Mouse (Mus musculus): ENCODE results near the gene Pgm5.

Gene Pgm5

DNA sequence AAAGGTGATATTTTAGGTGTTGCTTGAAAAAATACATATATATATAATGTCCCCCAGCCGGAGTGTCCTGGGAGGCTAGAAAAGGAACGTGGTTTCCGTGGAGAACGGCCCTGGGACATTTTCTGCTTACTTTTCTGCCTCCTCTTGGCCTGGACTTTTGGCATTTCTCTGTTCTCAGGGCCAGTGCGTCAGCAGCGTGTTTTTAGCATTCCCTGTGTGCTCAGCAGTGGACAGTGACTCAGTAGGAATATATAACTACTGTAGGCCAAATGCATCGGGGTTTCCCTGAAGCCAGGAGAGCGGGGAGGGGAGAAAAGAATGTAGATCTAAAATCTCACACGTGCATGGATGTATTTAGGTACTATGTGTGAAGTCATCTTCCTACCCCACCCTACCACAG is 3.8 kb upstream of the Pgm5 start:
- no peak for DNase-seq

GRCm38 (mm10) chr19:24861276-24861611 is 411 bp downstream of the Pgm5 start:
- DNase-seq: no peak

GRCm38 (mm10) chr19:24851456-24852315 is 10.0 kb downstream of the Pgm5 start:
- DNase-seq: peak; percentile 27

DNA sequence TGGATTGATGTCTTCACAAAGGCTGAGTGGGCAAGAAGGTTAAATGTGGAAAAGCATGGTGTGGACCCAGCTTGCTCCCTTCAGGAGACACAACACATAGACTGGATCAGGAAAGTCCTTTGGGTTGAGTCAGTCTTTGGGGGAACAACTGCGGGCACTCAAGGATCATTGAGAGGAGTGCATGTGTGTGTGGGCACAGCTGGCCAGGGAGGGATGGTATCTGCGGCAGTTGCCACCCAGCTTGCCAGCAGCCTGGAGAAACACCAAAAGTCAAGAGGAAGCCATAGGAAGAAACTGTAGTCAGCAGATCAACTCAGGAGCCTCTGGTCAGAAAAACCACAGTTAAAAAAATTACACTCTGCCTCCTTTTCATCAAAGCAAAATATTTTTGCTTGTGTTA is 12.8 kb downstream of the Pgm5 start:
- no peak for DNase-seq

DNA sequence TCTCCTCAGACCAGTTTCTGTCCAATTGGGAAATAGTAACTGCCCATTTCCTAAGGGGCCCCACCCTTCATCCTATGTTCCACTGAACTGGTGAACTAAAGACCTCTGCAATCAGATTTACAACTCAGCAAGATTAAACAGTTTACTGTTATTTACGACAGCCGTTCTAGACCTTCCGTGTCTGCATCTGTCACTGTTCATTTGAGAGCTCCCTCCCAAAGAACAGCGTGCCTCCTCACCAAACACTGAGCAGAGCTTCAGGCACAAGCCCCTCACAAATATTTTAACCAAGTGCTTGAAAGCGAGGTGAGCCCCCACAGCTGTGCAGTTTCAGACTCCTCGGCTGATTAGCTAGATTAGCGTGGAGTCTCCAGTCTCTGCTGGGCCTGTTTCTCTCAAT is 13.3 kb downstream of the Pgm5 start:
- no peak for DNase-seq

GRCm38 (mm10) chr19:24845007-24845546 is 16.6 kb downstream of the Pgm5 start:
- DNase-seq: no peak

- DNase-seq: no peak
These were observed 19.6 kb downstream of the Pgm5 start for GRCm38 (mm10) chr19:24842080-24842479.

DNA sequence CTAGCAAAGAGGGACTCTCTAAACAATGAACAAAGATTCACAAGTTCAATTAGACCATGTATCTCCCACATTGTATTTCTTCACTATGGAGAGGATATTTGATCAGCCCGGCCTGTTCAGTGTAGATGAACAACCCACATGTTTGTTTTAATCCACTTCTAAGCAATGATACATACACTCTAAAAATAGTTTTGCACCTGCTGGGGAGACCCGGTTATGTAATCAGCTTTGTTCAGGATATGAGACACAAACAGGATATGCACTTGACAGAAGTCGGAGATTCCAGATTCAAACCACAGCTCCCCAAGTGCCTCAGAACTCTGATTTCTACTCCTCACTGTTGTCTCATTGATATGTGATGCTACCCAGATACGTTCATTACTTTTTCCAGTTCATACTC is 37.1 kb downstream of the Pgm5 start:
- DNase-seq: no peak

DNA sequence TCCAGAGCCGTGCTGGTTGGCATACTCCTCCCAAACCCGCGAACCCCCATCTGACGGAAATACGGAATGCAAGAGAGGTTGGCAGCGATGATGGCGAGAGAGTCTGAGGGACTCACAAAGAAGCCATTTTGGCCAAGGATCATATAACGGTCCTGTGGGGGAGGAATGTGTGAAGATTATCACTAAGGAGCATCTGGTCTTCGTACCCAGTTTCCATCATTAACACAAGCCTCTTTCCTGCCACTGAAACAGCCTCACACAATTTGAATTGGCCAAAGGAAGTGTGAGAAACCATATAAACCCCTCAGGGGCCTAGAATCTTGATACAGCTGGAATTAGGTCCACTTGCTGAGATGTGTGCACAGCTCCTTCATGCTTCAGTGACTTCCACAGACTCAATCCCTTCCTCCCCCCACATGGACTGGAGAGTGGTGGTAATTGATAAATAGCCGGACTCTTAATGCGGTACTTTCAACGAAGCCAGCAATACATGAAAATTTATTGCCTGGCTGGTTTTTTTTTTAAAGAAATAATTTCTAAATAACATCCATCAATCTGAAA is 45.9 kb downstream of the Pgm5 start:
- no peak for DNase-seq

GRCm38 (mm10) chr19:24812861-24813293 is 48.8 kb downstream of the Pgm5 start:
- no peak for DNase-seq

DNA sequence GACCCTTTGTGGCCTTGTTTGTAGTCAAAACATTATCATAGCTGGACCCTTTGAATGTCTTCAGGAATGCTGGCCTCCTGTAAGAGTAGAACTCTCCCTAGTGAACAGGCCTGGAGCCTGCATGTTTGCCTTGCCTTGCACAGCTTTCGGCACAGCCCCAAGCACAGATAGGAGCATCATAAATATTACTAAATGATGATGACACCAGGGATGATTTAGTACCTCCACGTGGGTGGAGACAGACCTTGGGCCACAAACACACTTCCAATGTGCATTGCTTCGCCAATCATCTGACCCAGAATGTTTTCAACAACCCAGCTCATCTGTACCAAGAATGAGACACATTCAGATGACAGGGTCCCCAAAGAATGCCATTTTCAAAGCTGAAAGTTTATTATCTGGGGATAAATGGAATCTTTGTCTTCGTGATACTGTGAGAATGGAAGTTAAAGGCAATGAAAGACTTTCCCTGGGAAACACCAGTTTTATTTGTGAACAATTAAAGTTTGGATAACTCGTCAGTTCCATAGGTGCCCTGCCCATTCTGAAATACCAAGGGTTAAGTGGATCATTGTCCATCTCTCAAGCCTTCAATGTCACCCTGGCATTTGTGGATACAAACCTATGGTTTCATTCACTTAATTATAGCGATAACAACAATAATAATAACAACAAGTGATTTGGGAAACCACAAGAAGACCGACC is 49.4 kb downstream of the Pgm5 start:
- no peak for DNase-seq

GRCm38 (mm10) chr19:24811451-24811850 is 50.2 kb downstream of the Pgm5 start:
- no peak for DNase-seq

DNA sequence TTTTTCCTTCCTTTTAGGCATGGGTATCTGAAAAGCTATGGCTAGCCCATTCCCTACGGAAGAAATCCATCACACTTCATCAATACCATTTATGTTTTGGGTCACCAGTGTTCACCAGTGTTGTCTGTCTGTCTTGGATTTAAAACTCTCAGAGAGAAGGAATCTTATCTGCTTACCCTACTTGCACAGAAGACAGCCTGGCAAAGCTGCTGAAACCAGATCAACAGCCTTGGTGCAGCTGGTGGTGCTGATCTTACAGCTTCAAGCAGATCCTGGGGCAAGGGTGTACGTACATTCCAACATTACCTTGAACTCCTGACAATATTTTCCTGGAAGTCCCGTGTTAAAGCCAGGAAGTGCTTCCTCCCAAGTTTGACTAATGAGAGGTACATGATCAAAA is 55.6 kb downstream of the Pgm5 start:
- DNase-seq: no peak

- DNase-seq: no peak
These were observed 64.0 kb downstream of the Pgm5 start for GRCm38 (mm10) chr19:24797606-24798005.

GRCm38 (mm10) chr19:24794350-24794749 is 67.3 kb downstream of the Pgm5 start:
- peak; percentile 83 for DNase-seq

GRCm38 (mm10) chr19:24793545-24794139 is 68.0 kb downstream of the Pgm5 start:
- peak; percentile 57 for DNase-seq

DNA sequence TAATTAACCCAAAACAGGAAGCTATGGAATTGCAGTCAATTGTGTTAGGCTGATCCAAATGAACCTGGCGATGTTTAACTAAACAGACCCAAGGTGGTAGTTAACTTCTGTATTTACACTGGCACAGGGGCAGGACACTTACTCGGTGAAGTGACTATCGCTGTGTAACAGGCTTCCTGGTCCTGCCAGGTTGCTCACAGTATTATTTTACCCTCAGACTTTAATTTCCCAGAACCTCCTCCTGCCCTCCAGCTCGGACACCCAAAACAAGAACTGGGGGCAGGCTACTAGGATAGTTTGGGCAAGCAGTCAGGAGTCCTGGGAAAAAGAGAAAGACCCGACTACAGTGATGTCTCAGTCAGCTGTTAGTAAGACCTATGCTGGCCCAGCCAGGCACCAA is 68.8 kb downstream of the Pgm5 start:
- no peak for DNase-seq

DNA sequence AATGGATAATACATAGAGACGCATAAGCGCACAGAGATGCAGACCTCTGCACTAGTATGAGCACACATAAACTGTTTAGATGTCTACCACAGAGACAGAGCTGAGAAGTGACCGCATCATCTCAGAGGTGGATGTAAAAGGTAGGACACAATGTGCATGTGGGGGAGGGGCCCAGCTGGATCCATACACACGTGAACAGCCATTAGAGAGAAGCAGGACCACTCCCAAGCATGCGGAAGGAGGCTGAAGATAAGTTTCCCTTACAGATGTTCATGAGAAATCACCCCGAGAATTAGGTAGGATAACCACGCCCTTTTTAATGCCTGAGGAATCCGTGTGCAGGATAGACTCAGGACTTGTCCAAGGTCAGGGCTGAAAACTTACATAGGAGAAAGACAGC is 75.8 kb downstream of the Pgm5 start:
- DNase-seq: peak; percentile 17

DNA sequence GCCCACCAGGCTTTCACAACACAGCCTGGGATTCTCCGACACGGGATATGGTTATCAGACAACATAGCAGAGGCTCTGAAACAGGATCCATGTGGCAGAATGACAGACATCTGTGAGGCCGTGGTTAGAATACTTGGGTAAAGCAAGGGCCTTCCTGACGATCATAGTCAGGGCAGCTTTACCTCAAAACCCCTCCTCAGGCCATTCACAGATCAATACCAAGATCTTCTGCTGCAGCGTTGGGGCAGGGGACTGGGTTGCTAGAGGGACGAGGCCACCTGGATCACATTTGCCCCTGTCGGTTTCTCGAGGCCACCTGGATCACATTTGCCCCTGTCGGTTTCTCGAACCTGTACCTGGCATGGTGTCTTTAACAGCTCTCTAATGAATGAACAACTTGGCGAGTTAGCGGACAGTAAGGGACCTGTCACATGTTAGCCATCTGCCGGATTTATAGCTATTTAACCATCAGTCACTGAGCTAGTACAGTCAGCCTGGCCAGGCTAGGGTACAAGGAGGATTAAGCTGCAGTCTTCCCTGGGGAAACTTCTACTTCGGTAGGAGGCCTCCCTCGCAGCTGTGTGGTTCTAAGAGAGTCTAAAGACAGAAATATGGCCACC is 76.5 kb downstream of the Pgm5 start:
- no peak for DNase-seq

- DNase-seq: no peak
These were observed 77.9 kb downstream of the Pgm5 start for GRCm38 (mm10) chr19:24783736-24784135.

DNA sequence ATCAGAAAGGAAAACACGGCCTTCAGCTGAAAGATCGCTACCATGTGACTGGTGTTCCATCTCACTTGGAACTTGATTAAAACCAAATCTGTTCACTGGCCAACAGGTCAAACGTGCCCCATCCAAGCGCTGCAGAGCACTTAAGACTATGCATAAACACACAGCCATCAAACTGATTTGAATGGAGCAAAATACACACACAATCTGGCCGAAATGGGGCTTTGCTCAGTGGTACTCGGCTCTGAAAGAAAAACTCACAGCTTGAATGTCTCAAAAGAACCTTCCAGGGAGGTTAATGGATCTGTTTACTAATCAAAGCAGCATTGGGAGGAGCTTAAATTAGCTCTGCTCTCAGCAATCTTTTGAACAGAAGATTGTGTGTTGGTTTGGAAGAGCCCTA is 81.7 kb downstream of the Pgm5 start:
- DNase-seq: no peak

GRCm38 (mm10) chr19:24770345-24770744 is 91.3 kb downstream of the Pgm5 start:
- no peak for DNase-seq

DNA sequence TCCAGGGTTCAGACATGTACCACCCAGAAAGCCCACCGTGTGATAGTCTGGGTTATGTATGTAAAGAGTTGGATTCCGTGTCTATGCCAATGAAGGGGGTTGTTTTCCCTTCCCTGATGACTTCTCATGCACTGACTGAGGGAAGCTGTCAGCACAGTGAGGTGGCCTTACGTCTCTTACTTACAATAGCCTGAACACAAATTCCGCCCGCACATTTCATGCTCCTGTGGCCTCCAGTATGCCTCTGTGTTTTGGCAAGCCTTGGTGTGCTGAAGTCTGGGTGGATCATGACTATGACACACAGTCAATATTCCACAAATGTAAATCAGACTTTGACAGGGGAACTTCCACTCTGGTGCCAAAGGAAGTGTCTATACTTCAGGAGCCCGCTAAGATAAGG is 94.3 kb downstream of the Pgm5 start:
- DNase-seq: no peak
